Mouse (Mus musculus): Measurements from ENCODE around the gene Armc6. TPM values are rescaled to one million over a fixed set of nuclear protein-coding genes. Genes with fewer than 3 reads are reported as not detected.

Armc6 gene
- polyA plus RNA-seq (2012; rRNA removed): 13.9 and 17.4 TPM in 2 replicates

DNA sequence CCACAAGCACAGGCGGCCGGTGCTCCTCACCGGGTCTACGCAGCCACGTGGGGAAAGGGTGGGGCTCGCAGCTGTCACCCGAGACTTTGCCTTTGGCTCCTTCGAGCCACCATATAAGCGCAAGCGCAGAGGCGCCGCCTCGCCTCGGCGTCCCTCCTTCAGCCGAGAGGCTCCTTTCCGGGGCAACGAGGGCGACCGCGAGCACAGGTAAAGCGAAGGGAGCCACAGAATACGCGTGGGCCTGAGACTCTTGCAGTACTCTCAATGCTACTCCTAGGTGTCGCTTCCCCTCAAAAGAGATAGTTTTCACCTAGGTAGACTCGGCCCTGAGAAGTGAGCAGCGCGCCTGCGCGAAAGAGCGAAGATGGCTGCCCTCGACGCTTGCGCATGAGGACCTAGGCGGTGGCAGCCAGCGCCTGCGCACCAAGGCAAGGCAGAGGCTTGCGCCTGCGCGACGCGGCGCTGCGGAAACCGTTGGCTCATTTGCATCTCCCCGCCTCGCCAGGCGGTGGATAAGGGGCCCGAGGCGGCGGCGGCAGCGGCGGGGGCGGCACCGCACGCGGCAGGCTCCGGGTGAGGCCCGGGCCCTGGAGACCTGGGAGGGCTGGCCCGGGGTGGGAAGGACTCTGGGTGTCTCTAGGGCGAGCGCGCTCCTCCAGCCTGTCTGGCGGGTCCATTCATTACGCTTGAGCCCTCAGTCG is at the start of gene Armc6, which contains the start of gene Sugp2:
Gene Armc6 (minus strand): TSS at position 387 of the 701 bp plus-strand sequence.
Gene Sugp2 (plus strand): TSS at position 147 of the 701 bp plus-strand sequence.
- peak; percentile 94 for DNase-seq (ENCODE audit: low spot score)

DNA sequence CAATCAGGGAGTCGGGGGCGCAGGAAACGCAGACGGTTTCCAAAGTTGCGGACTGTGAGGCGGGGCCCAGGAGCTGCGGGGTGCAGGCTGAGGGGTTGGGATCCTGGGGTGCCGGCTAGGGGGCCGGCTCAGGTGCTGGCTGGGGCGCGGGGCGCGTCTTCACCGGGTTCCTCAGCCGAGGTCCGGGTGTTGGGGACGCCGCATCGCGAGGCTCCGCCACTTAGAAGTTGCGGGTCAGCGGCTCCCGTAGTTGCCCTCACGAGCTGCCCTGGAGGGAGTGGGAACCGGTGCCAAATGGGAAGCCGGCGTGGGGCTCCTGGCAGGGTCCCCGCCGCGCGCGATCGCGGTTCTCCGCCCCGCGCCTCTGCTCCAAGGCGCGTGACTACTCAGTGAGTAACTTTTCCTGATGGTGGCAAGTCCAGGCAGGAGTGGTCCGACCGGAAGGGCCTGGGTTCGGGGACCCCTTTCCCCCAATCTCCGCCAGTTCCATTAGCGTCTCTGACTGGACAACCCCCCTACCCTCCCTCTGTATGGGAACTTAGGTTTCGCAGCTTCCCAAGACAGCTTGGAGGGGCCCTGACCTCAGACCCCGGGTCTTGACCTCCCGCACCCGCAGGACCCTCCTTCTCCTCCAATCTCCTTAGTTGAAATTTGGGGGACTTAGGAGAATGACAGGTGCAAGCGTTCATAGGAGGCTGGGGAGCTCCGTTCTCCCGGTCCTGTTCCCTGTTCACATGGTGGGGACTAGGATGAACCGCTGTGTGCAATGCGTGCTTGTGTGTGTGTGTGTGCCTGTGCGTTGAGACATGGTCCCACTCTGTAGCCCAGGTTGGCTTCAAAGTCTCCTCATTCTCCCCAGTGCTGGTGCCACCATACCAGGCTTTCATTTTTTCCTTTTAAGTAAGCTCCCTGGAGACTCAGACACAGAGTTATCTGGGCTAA is 49.1 kb upstream of the Armc6 start:
- peak; percentile 49 for DNase-seq (ENCODE audit: low spot score)

DNA sequence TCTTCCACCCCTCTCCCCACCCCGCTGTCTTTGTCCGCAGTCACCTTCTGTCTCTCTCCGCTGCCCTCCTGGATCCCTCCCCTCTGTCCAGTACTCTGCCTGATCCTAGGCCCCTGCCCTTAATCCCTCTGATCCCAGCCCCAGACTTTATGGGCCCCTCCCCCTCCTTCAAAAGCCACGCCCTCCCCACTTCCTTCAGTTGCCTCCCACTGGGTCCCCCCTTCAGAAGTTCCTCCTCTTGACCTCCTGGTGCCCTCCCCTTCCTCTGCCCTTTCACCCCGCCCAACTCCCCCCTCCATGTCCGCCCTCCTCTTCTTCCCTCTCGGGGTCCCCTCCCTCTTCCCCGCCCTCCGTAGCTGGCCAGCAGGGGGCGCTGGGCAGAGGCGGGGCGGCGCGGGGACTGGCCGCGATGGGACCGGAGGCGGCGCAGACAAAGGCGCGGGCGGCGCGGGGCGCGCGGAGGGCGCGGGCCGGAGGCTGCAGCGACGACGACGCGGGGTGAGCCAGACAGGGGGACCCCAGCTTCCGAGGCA is 48.4 kb upstream of the Armc6 start, which contains the start of gene Homer3:
Gene Homer3 (plus strand): TSS at position 225 of the 533 bp plus-strand sequence.
- peak; percentile 88 for DNase-seq (ENCODE audit: low spot score)

DNA sequence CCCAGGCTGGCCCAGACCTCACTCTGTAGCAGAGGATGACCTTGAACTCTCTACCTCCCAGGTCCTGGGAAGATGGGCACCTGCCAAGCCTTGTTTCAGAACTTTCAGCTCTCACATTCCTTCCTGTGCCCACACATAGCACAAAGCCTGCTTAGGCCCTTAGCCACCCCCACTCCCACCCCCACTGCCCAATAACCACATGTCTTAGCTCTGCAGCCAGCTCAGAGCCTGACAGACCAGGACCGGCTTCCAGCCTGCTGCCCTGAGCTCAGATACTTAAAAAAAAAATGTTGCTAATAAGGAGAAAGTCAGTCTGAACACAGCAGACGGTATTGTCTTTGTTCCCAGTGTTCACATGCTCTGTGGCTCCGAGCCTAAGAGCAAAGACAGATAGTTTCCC is 46.7 kb upstream of the Armc6 start:
- DNase-seq (ENCODE audit: low spot score): no peak

DNA sequence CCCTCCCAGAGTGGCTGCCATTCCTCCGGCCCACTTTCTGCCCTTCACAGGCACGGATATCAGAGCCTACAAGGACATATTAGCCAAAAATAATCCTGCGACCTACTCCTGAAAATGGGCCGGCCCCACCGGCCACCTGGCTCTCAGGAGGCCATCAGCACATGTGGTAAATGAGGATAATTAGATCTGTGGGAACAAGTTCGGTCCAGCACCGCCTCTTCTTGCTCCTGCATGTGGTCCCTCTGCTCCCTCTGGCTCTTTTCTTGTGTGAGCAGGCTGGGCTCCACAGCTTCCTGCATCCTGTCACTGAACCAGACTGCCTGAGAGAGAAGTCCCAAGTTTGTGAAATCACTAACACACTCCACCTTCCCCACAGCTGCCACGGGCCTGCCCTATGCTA is 45.0 kb upstream of the Armc6 start:
- DNase-seq (ENCODE audit: low spot score): no peak

DNA sequence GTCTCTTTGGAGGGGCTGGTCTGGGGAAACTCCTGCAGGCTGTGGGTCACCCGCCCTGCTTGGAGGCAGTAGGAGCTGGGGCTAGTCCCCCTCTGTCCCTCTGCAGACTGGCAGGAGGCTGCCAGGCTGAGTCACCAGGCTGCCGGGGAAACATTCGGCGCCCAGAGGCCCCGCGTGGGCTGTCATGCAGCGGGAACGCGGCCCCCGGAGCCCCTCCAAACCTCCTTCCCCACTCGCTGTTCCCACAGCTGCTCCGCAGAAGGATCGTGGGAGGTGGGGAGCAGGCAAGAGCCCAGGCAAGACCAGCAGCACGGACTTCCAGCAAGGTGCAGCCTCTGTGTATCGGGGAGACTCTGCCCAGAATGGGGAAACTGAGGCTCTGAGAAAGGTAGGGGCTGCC is 43.9 kb upstream of the Armc6 start:
- no peak for DNase-seq (ENCODE audit: low spot score)

DNA sequence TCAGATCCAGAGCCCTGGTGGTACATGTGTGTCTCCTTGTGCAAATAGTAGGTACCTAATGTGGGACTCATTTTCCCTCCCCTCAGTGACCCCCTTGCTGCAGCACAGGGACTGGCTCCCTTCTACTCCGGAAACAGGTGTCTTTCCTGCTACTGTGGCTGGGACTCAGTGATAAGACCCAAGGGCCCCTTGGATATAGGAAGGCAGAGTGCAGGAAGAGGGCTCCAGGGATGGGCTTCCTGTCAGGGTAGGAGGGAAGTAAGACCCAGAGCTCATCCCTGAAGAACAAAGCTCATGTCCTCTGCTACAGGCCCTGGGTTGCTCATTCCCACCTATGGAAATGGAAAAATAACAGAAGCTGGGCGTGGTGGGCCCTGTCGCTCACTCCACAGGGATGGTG is 42.2 kb upstream of the Armc6 start:
- no peak for DNase-seq (ENCODE audit: low spot score)

DNA sequence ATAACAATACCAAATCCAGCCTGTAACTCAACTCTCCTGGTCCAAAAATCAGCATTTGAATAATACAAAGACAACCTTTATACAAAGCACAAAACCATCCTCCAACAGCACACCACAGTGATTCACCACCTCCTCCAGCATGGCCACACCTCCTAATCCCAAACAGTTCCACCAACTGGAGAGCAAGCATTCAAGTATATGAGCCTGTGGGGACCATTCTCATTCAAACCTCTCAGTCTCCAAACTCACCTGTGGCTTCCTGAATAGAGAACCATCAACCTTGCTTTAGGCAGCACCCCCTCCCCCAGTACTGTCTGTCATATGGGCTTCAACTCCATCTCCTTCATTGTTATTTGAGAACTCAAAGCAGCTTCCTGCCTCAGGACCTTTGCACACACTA is 40.1 kb upstream of the Armc6 start:
- no peak for DNase-seq (ENCODE audit: low spot score)

DNA sequence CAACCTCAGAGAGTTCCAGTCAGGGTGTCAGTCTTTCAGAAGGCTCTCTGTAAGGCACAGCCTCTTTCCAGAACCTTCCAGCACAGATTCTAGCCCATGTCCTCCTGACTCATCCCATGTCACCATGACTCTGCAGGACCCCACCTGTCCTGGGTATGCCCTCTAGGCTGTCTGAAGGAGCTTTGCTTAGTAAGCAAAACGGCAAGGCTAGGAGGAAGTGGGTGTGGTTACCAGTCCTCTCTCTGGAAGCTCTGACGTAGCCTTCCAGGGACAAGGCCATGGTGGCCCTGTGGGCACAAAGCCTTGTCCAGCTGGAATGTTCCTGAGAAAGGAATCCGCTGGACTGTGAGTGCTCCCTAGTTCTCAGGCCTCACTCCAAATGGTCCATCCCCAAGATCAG is 38.7 kb upstream of the Armc6 start:
- no peak for DNase-seq (ENCODE audit: low spot score)

DNA sequence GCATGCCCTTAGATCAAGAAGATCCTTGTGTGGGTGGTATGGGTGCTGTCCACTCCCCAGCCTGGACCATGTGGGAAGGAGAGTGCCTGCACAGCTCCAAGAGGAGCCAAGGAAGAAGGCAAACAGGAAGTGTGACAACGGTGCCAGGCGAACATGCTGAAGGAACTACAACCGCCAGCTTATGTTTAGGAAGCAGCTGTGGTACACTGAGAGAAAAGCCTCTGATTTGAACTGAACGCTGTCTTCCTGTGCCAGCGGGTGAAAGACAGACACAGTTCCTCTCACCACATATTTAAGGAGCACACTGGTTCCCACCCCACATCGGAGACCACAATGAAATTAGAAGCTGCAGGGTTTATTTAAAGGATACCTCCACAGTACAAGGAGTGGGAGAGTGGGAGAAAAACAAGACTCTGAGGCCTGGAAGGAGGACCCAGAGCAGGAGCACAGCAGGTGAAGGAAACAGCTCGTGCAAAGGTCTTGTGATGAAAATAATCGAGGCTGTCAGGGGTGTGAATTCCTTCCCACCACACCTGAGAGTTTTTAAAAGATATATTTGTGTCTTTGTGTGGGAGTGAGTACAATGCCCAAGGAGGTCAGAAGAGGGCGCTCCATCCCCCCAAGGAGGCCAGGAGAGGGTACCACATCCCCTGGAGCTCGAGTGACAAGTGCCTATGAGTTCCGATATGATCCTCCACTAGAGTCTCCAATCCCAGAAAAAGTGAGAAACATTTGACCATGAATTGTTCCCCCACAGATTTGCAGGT is 34.7 kb upstream of the Armc6 start:
- DNase-seq (ENCODE audit: low spot score): no peak

DNA sequence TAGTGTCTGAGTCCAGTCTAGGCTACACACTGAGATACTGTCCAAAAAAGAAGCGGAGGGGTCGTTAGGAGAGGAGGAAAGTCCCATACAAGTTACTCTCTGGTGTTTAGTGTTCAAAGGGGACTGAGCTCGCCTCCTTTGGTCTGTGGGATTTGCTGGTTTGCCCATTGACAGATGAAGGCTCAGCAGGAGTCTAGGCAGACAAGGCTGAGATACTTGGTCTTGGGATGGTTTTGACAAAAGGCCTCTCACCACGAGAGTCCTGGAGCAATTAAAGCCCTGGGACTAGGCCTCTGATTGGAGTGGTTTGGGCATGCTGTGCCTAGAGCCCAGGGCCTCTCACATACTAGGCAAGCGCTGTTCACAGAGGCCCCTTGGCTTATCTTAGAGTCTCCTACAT is 34.0 kb upstream of the Armc6 start:
- DNase-seq (ENCODE audit: low spot score): no peak

DNA sequence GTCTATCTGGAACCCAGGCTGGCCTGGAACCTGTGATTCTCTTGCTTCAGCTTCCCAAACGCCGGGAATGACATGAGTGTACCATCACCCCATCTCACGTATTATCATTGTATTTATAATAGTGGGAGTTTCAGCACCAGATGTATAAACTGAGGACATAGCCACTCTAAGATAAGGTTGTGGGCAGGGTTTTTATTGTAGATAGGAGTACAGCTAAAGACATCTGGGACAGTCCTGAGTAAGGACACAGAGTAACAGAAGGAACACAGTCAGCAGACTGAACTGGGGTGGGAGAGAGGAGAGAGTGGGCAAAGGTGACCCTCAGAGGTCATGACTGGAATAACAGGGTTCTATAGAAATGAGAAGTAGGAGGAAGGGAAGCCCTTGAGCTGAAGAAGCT is 33.4 kb upstream of the Armc6 start:
- no peak for DNase-seq (ENCODE audit: low spot score)

DNA sequence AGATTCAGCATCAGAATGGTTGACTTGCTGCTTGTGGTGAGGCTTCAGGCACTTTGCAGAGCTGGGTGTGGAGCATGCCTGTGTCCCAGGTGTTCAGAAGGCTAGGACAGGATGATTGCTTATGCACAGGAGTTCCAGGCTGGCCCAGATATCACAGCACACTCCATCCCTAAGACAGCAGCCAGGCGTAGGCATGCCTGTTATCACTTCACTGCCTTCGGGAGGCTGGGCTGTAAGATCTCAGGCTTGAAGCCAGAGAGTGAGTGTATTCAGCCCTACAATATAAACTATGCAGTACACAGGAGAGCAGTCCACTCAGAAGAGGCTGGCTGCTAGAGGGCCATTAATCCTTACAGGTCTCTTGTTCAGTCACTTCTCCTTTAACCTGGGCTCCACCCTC is 24.8 kb upstream of the Armc6 start:
- DNase-seq (ENCODE audit: low spot score): no peak

DNA sequence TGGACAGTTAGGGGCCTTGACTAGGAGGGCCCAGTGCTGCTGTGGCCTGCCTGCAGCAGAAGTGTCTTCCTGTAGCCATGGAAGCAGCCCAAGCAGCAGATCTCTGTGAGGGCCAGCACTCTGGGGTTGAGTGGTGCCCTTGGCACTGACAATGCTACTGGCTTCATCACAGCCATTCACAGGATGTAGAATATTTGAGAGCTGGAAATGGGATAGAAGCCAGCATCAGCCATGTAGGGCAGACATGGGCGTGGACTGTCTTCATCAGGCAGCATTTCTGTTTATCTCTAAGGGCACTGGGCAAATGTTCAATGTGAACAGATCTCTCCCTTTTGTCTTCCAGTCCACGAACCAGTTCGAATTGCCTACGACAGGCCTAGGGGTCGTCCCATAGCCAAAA is 24.3 kb upstream of the Armc6 start:
- no peak for DNase-seq (ENCODE audit: low spot score)

DNA sequence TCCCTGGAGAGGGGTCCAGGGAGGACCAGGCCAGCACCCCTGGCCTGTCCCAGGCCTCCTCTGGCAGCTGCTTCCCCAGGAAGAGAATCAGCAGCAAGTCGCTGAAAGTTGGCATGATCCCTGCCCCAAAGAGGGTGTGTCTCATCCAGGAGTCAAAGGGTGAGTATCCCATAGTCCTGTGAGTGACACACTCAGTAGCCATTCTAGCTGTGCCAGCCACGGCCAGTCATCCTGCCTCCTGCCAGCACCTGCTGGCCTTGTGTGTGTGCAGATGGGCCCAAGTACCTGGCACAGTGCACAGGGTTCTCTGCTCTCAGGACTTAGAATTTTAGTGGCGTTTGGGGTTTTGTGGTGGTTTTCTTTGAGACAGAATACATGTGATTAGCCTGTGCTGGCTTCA is 23.2 kb upstream of the Armc6 start:
- DNase-seq (ENCODE audit: low spot score): no peak

DNA sequence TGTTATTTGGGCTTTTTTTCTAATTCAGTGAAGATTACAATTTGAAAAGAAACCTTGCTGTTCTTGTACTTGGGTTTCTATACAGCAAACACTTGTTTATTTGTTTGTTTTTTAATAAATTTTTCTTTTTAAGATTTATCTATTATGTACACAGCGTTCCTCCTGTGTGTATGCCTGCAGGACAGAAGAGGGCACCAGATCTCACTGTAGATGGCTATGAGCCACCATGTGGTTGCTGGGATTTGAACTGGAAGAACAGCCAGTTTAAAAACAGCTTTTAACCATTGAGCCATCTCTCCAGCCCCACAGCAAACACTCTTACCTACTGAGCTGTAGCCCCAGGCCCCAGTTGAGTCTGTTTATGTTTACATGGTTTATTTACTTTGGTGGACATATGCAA is 20.4 kb upstream of the Armc6 start:
- no peak for DNase-seq (ENCODE audit: low spot score)

DNA sequence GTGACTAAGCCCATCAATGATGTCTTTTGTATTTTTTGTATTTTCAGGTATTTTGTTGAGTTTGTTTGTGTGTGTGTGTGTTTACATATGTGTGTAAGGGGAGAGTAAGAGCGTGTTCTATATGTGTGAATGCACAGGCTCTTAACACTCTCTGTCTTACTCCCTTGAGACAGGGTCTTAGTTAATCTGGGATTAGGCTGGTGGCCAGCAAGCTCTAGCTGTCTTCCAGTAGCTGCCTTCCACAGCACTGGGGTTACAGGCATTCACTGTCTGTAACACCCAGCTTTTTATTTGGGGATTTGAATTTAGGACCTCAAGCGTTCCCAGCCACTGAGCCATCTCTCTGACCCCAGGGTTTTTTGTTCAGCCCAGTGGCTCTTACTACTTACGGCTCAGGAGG is 13.6 kb upstream of the Armc6 start:
- no peak for DNase-seq (ENCODE audit: low spot score)

DNA sequence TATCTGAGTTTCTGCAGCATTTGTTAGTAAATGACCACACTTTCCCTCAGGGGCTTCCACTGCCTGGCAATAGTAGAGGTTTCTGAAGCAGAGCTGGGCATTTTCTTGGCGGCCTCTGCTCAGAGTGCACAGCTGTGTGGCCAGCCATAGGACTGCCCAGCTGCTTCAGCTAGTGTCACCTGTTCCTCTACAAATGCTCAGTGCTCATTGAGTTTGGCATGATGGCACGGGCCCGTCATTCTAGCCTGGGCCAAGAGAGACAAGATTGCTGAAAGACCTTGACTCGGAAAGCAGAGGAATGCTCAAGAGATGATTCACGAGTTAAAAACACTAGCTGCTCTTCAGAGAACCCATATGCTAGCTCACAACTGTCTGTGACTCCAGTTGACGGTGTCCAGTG is 12.4 kb upstream of the Armc6 start:
- DNase-seq (ENCODE audit: low spot score): no peak

DNA sequence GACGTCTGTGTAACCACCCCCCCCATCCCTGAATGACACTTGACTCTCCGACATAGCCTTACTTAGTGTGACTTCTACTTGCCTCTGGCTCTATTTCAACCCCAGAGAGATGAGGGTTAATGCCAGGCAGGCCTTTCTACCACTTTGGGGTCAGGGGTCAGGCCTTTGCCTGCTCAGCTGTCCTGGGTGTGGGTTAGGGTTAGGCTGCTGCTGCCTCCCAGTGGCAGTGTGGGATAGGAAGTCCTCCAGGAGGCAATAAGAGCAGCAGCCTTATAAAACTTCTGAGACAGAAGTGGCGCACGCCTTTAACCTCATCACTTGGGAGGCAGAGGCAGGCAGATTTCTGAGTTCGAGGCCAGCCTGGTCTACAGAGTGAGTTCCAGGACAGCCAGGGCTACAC is 6.4 kb upstream of the Armc6 start:
- DNase-seq (ENCODE audit: low spot score): no peak

DNA sequence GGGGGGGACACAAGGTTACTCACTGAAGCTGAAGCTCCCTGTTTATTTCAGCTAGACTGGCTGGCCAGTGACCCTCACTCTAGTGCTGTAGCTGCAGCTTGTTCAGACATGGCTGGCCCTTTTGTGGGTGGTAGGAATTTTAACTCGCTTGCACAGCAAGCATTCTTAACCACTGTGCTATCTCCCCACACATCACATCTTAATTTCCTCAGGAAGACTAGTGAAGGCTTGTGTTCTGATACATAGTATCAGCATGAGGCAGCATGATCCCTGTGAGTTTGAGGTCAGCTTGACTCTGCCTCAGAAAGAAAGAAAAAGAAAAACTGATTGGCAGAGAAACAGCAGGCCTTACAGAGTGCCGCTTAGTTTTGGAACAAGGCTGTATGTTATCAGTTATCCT is 3.6 kb upstream of the Armc6 start:
- no peak for DNase-seq (ENCODE audit: low spot score)

DNA sequence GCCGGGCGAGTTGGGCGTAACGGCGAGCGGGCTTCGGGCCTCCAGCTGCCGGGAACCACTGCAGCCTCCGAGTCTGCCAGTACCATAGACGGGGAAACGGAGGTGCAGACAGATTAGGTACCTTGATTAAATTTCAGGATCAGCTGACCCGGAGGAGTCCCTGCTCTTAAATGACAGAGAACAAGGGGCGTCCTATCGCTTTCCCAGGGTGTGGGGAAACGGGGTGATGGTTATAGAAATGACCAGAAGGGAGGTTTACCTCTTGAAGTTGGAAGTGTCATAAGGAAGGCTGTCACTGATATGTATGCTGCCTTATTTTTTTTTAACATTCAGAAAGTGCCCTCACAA is 489 bp upstream of the Armc6 start:
- DNase-seq (ENCODE audit: low spot score): no peak

DNA sequence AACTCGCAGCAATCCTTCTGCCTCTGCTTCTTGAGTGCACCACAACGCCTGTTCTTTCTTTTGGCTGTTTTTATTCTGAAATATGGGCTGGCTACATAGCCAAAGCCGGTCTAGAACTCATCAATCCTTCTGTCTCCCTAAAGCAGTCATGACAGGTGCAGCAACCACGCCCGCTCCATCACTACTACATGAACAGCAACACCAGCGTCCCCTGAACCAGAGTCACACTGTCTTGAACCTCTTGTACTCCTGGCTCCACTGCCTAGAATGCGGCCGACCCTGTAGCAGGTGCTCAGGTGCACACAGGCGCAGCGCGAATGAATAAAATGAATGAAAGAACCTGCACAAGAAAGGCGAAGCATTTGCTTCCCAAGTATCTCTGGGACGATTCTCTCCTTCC is 660 bp downstream of the Armc6 start:
- DNase-seq (ENCODE audit: low spot score): no peak
